Mouse (Mus musculus) heart, embryonic 14.5 days (tissue): ENCODE measurements around the gene Vamp5. TPM values are rescaled to one million over a fixed set of nuclear protein-coding genes. Genes with fewer than 3 reads are reported as not detected.

ENCODE experiments used
- ATAC-seq: fragments of 200-750 bp; cut with Nextera tagmentation; 2 replicates; pipeline ENCODE4 v1.8.0; 2017; ENCODE audit warnings: low read depth, moderate TSS enrichment; ENCODE audit not compliant: insufficient number of reproducible peaks, insufficient read depth, low FRiP score
- H3K27ac ChIP-seq, 2 experiments: fragments of 200-500 bp in 1 of 2; fragments of 300-500 bp in 1 of 2; sonication (generic) in 1 of 2; replicated peaks in 1 of 2; 2 replicates each; pipeline ENCODE4 v1.5.1; 2012 to 2014; ENCODE audit warnings: low read depth in 2 of 2, low read length in 2 of 2, control low read depth in 1 of 2, mild to moderate bottlenecking in 1 of 2, mixed read lengths in 1 of 2; ENCODE audit not compliant: control insufficient read depth in 1 of 2, insufficient read depth in 1 of 2
- H3K27me3 ChIP-seq: fragments of 300-500 bp; sonication (generic); 2 replicates; pipeline ENCODE4 v1.6.1; 2014; ENCODE audit warnings: mild to moderate bottlenecking, low read length, control low read depth; ENCODE audit not compliant: control insufficient read depth, insufficient read depth
- H3K36me3 ChIP-seq: fragments of 300-500 bp; sonication (generic); 2 replicates; pipeline ENCODE4 v1.6.1; 2014; ENCODE audit warnings: mild to moderate bottlenecking, control low read depth, low read length, mixed read lengths; ENCODE audit not compliant: control insufficient read depth, insufficient read depth
- H3K4me1 ChIP-seq, 2 experiments: fragments of 200-500 bp in 1 of 2; fragments of 300-500 bp in 1 of 2; sonication (generic) in 1 of 2; 2 replicates each; pipeline ENCODE4 v1.6.1; 2012 to 2014; ENCODE audit warnings: low read length in 2 of 2, control low read depth in 1 of 2, mixed read lengths in 1 of 2; ENCODE audit not compliant: control insufficient read depth in 2 of 2, insufficient read depth in 2 of 2
- H3K4me2 ChIP-seq: fragments of 300-500 bp; sonication (generic); 2 replicates; pipeline ENCODE4 v1.6.1; 2014; ENCODE audit warnings: mild to moderate bottlenecking, low read length
- H3K4me3 ChIP-seq, 2 experiments: fragments of 200-500 bp in 1 of 2; fragments of 300-500 bp in 1 of 2; sonication (generic) in 1 of 2; 2 replicates each; pipeline ENCODE4 v1.5.1; 2012 to 2014; ENCODE audit warnings: low read length in 2 of 2, mild to moderate bottlenecking in 2 of 2, control low read depth in 1 of 2, low read depth in 1 of 2, moderate library complexity in 1 of 2; ENCODE audit not compliant: control insufficient read depth in 1 of 2, insufficient read depth in 1 of 2
- H3K9ac ChIP-seq: fragments of 300-500 bp; sonication (generic); 2 replicates; pipeline ENCODE4 v1.6.1; 2014; ENCODE audit warnings: mild to moderate bottlenecking, low read length
- H3K9me3 ChIP-seq: fragments of 300-500 bp; sonication (generic); 2 replicates; pipeline ENCODE4 v1.6.1; 2016; ENCODE audit warnings: low read length, control low read depth; ENCODE audit not compliant: control insufficient read depth
- WGBS: fragments of 180-500 bp; shearing (Covaris S2); extraction: QIAGEN DNeasy Blood & Tissue Kit; methylation state at CpG from one replicate; pipeline ENCODE4 v1.1.7; 2014; 5-methylcytosine and 5-hydroxymethylcytosine counted together
- polyA plus RNA-seq: library from polyadenylated mRNA; unstranded; fragments of >200 nt; fragmentation: Nextera tagmentation; extraction: Ambion mirVana; gene quantifications from 2 replicates; pipeline ENCODE4 v1.2.1, GENCODE M21; 2014

Vamp5 gene
- polyA plus RNA-seq, 1 experiment from 2014 or later = 61.9 TPM

- WGBS = 97% methylated on average over 3 of the region's 3 CpGs
- peaks cover 0 to 3% of the 10 kb centered on the region in 2 experiments; a peak in 1 of 4 replicates for H3K4me1 ChIP-seq
- peaks cover 97% of the 10 kb centered on the region for H3K36me3 ChIP-seq
- H3K4me2 ChIP-seq = no peak overlapping the region
- H3K9me3 ChIP-seq = no peaks in the 10 kb centered on the region
- ATAC-seq = no peak
- H3K9ac ChIP-seq = no peak overlapping the region
- no peak overlapping the region for H3K4me3 ChIP-seq
- no peak overlapping the region for H3K27ac ChIP-seq
- H3K27me3 ChIP-seq = no peaks in the 10 kb centered on the region
Measured at GRCm38 (mm10) chr6:72322936-72323335, 57.3 kb downstream of the Vamp5 start.

GRCm38 (mm10) chr6:72319019-72319418, 61.2 kb downstream of the Vamp5 start:
- no peaks in the 10 kb centered on the region for H3K9me3 ChIP-seq
- H3K27ac ChIP-seq = peak overlapping the region in 1 of 2 experiments; percentile 51; a peak in 1 of 4 replicates
- H3K9ac ChIP-seq = no peak overlapping the region
- no peak overlapping the region for H3K4me3 ChIP-seq
- H3K4me2 ChIP-seq = no peak overlapping the region
- ATAC-seq = no peak
- H3K4me1 ChIP-seq = peaks cover 9 to 20% of the 10 kb centered on the region in 2 experiments
- no peaks in the 10 kb centered on the region for H3K27me3 ChIP-seq
- 61% methylated on average over 11 of the region's 11 CpGs for WGBS
- peaks cover 67% of the 10 kb centered on the region for H3K36me3 ChIP-seq

Other genes with a start within 250 kb of the Vamp5 start
- gene Atoh8, start 144.9 kb downstream of the Vamp5 start, polyA plus RNA-seq = 8.9 and 12.0 TPM in 2 replicates
- not detected in 2 replicates for gene Sftpb, start 75.9 kb downstream of the Vamp5 start, polyA plus RNA-seq
- gene Usp39, start 35.3 kb downstream of the Vamp5 start, polyA plus RNA-seq = 32.4 and 32.8 TPM in 2 replicates
- gene 0610030E20Rik, start 33.2 kb downstream of the Vamp5 start, polyA plus RNA-seq = 13.7 and 13.8 TPM in 2 replicates
- 14.4 and 16.4 TPM in 2 replicates for gene Tmem150a, start 25.0 kb downstream of the Vamp5 start, polyA plus RNA-seq
- 88.3 and 89.0 TPM in 2 replicates for gene Rnf181, start 13.5 kb downstream of the Vamp5 start, polyA plus RNA-seq
- gene Vamp8, start 10.2 kb upstream of the Vamp5 start, polyA plus RNA-seq = 154 and 157 TPM in 2 replicates
- gene Ggcx, start 33.8 kb upstream of the Vamp5 start, polyA plus RNA-seq = 24.1 and 26.3 TPM in 2 replicates
- 265 and 281 TPM in 2 replicates for gene Mat2a, start 59.1 kb upstream of the Vamp5 start, polyA plus RNA-seq
- gene Sh2d6, start 141.2 kb upstream of the Vamp5 start, polyA plus RNA-seq = not detected in 2 replicates
- 26.0 and 27.2 TPM in 2 replicates for gene Capg, start 163.9 kb upstream of the Vamp5 start, polyA plus RNA-seq
- gene Elmod3, start 217.9 kb upstream of the Vamp5 start, polyA plus RNA-seq = 12.8 and 16.3 TPM in 2 replicates
- gene Retsat, start 218.0 kb upstream of the Vamp5 start, polyA plus RNA-seq = 23.5 and 25.2 TPM in 2 replicates
- 27.9 and 29.4 TPM in 2 replicates for gene Tgoln1, start 236.5 kb upstream of the Vamp5 start, polyA plus RNA-seq